Mouse (Mus musculus): Measurements from ENCODE around the gene Gm11983. TPM values are rescaled to one million over a fixed set of nuclear protein-coding genes. Genes with fewer than 3 reads are reported as not detected.
"Not testable (repeated sequence)": the region's sequence is repeated elsewhere in the genome, so short reads cannot be mapped to it uniquely, and the experiment has no call there.

Gm11983 gene
- total RNA-seq (2022), result not detected

- DNase-seq (ENCODE audit: low spot score), result no peak
Observed at GRCm38 (mm10) chr11:6837554-6837953, at the start of gene Gm11983. Gm11983 (minus strand) TSS chr11:6837654.

- not testable (repeated sequence) for DNase-seq (ENCODE audit: low spot score)
Observed at GRCm38 (mm10) chr11:6883045-6883444, 45.6 kb upstream of the Gm11983 start.

- DNase-seq (ENCODE audit: low spot score), result no peak
Observed at GRCm38 (mm10) chr11:6881614-6882013, 44.2 kb upstream of the Gm11983 start.

GRCm38 (mm10) chr11:6877740-6878139, 40.3 kb upstream of the Gm11983 start:
- DNase-seq (ENCODE audit: low spot score), result no peak

- no peak for DNase-seq (ENCODE audit: low spot score)
Observed at GRCm38 (mm10) chr11:6870947-6871346, 33.5 kb upstream of the Gm11983 start.

- no peak for DNase-seq (ENCODE audit: low spot score)
Observed at GRCm38 (mm10) chr11:6865536-6865935, 28.1 kb upstream of the Gm11983 start.

GRCm38 (mm10) chr11:6862185-6862584, 24.7 kb upstream of the Gm11983 start:
- DNase-seq (ENCODE audit: low spot score), result no peak

GRCm38 (mm10) chr11:6859898-6860858, 22.7 kb upstream of the Gm11983 start:
- no peak for DNase-seq (ENCODE audit: low spot score)

- no peak for DNase-seq (ENCODE audit: low spot score)
Observed at GRCm38 (mm10) chr11:6859096-6859495, 21.6 kb upstream of the Gm11983 start.

- no peak for DNase-seq (ENCODE audit: low spot score)
Observed at GRCm38 (mm10) chr11:6855942-6856341, 18.5 kb upstream of the Gm11983 start.

- DNase-seq (ENCODE audit: low spot score), result not testable (repeated sequence)
Observed at GRCm38 (mm10) chr11:6853366-6853765, 15.9 kb upstream of the Gm11983 start.

- DNase-seq (ENCODE audit: low spot score), result no peak
Observed at GRCm38 (mm10) chr11:6843831-6844230, 6.4 kb upstream of the Gm11983 start.

- DNase-seq (ENCODE audit: low spot score), result no peak
Observed at GRCm38 (mm10) chr11:6842160-6842559, 4.7 kb upstream of the Gm11983 start.

- no peak for DNase-seq (ENCODE audit: low spot score)
Observed at GRCm38 (mm10) chr11:6840775-6841174, 3.3 kb upstream of the Gm11983 start.

GRCm38 (mm10) chr11:6834636-6835035, 2.8 kb downstream of the Gm11983 start:
- DNase-seq (ENCODE audit: low spot score), result no peak

- no peak for DNase-seq (ENCODE audit: low spot score)
Observed at GRCm38 (mm10) chr11:6833731-6834130, 3.7 kb downstream of the Gm11983 start.

GRCm38 (mm10) chr11:6831931-6832330, 5.5 kb downstream of the Gm11983 start:
- DNase-seq (ENCODE audit: low spot score), result no peak

GRCm38 (mm10) chr11:6828196-6828595, 9.3 kb downstream of the Gm11983 start:
- DNase-seq (ENCODE audit: low spot score), result no peak

- DNase-seq (ENCODE audit: low spot score), result no peak
Observed at GRCm38 (mm10) chr11:6826157-6826556, 11.3 kb downstream of the Gm11983 start.

GRCm38 (mm10) chr11:6823176-6823575, 14.3 kb downstream of the Gm11983 start:
- DNase-seq (ENCODE audit: low spot score), result no peak

GRCm38 (mm10) chr11:6814486-6814885, 23.0 kb downstream of the Gm11983 start:
- no peak for DNase-seq (ENCODE audit: low spot score)

GRCm38 (mm10) chr11:6802879-6803278, 34.6 kb downstream of the Gm11983 start:
- DNase-seq (ENCODE audit: low spot score), result not testable (repeated sequence)

- DNase-seq (ENCODE audit: low spot score), result no peak
Observed at GRCm38 (mm10) chr11:6790690-6791089, 46.8 kb downstream of the Gm11983 start.

Data from heart, adult 8-10 months (tissue).